Mouse (Mus musculus): ENCODE measurements at regions not wholly inside any gene's neighbourhood (a gene's known extent, or its start where the extent isn't known, plus 50 kb on each side); places are given as distances from the start of the nearest gene placed in this dataset.

GRCm38 (mm10) chr13:19882889-19883288 is 58.8 kb upstream of the Gpr141 start:
- TF ChIP-seq POLR2A (IDR thresholded peaks at IDR 0.05; ENCODE audit: borderline replicate concordance, extremely low read depth, insufficient read depth, insufficient read length, poor library complexity, severe bottlenecking) = no peak
- DNase-seq (ENCODE audit: low read depth) = no peak

GRCm38 (mm10) chr13:19881772-19882171 is 57.7 kb upstream of the Gpr141 start:
- DNase-seq (ENCODE audit: low read depth) = no peak

GRCm38 (mm10) chr13:19874621-19875249 is 50.7 kb upstream of the Gpr141 start:
- TF ChIP-seq POLR2A (IDR thresholded peaks at IDR 0.05; ENCODE audit: borderline replicate concordance, extremely low read depth, insufficient read depth, insufficient read length, poor library complexity, severe bottlenecking) (no peak), CTCF (IDR thresholded peaks at IDR 0.05; ENCODE audit: borderline replicate concordance, extremely low read depth, insufficient read depth, insufficient read length) (no peak)
- DNase-seq (ENCODE audit: low read depth) = no peak

More at GRCm38 (mm10) chr13:19881772-19882171, 57.7 kb upstream of the Gpr141 start:
- no peak for TF ChIP-seq CTCF (IDR thresholded peaks at IDR 0.05; ENCODE audit: borderline replicate concordance, extremely low read depth, insufficient read depth, insufficient read length)
- no peak for TF ChIP-seq POLR2A (IDR thresholded peaks at IDR 0.05; ENCODE audit: borderline replicate concordance, extremely low read depth, insufficient read depth, insufficient read length, poor library complexity, severe bottlenecking)

Measured in brain, embryonic 14.5 days (tissue).